Mouse (Mus musculus): Measurements from ENCODE around the gene Vezt. TPM values are rescaled to one million over a fixed set of nuclear protein-coding genes. Genes with fewer than 3 reads are reported as not detected.

Gene Vezt
- polyA plus RNA-seq, 1 experiment: 5.5 TPM

DNA sequence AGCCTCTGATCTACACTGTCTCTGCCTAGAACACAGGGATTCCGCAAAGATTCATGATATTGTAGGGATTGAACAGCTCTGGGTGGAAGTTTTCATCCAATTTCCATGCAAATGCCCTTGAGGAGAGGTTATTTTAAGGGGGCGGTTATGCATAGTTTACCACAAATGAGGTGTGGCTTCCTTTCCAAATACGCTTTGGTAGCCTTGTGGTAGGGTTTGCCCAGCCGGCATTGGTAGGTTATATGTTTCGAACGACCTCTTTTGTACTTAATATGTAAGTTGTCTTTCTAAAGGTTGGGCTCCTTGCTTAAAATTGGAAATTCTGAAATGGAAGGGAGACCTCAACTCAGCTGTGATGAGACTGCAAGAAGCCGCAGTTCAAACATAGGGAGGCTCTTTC is 127.1 kb downstream of the Vezt start:
- no peaks in the 10 kb centered on the region for H3K27me3 ChIP-seq (ENCODE audit: control insufficient read depth, insufficient read depth, low read length)
- WGBS: 92% methylated on average over 7 of the region's 7 CpGs
- no peak overlapping the region for H3K4me3 ChIP-seq (ENCODE audit: low read depth, low read length)
- H3K4me1 ChIP-seq (ENCODE audit: control insufficient read depth, insufficient read depth, insufficient read length, low read length): no peaks in the 10 kb centered on the region
- no peaks in the 10 kb centered on the region for H3K36me3 ChIP-seq (ENCODE audit: control insufficient read depth, insufficient read depth, low read length)
- no peak overlapping the region for H3K27ac ChIP-seq (ENCODE audit: insufficient read depth, low read depth, low read length)
- TF ChIP-seq CTCF (IDR thresholded peaks at IDR 0.05; ENCODE audit: extremely low read depth, insufficient read length, insufficient replicate concordance, low read depth, low read length): no peak
- TF ChIP-seq POLR2A (IDR thresholded peaks at IDR 0.05; ENCODE audit: low read depth, low read length): no peak

- peaks cover 2% of the 10 kb centered on the region for H3K4me1 ChIP-seq (ENCODE audit: control insufficient read depth, insufficient read depth, insufficient read length, low read length)
- WGBS: 73% methylated on average over 10 of the region's 10 CpGs
- TF ChIP-seq CTCF (IDR thresholded peaks at IDR 0.05; ENCODE audit: extremely low read depth, insufficient read length, insufficient replicate concordance, low read depth, low read length): no peak
- no peak for TF ChIP-seq POLR2A (IDR thresholded peaks at IDR 0.05; ENCODE audit: low read depth, low read length)
- H3K27ac ChIP-seq (ENCODE audit: insufficient read depth, low read depth, low read length): no peak overlapping the region
- no peaks in the 10 kb centered on the region for H3K27me3 ChIP-seq (ENCODE audit: control insufficient read depth, insufficient read depth, low read length)
- no peak overlapping the region for H3K4me3 ChIP-seq (ENCODE audit: low read depth, low read length)
- H3K36me3 ChIP-seq (ENCODE audit: control insufficient read depth, insufficient read depth, low read length): no peaks in the 10 kb centered on the region
Measured at GRCm38 (mm10) chr10:93907376-93907775, 128.2 kb downstream of the Vezt start.

DNA sequence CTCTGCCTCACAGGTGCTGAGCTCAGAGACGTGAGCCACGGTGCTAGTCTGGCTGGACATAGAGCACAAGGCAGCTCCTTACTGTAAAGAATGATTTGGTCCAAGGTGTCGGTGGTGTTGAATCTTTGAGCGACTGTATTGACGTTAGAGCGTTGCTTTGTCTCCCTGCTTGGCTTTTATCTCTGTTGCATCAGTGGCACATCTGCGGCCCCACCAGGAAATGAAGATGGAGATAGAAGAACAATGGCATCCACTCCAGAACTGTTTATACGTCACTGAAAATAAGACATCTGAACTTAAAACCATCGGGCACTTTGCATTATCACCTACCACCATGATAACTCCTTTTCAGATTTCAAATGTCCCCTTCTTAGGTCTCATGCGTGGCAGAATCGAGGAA is 135.7 kb downstream of the Vezt start:
- no peak for TF ChIP-seq CTCF (IDR thresholded peaks at IDR 0.05; ENCODE audit: extremely low read depth, insufficient read length, insufficient replicate concordance, low read depth, low read length)
- TF ChIP-seq POLR2A (IDR thresholded peaks at IDR 0.05; ENCODE audit: low read depth, low read length): no peak
- 69% methylated on average over 11 of the region's 11 CpGs for WGBS

DNA sequence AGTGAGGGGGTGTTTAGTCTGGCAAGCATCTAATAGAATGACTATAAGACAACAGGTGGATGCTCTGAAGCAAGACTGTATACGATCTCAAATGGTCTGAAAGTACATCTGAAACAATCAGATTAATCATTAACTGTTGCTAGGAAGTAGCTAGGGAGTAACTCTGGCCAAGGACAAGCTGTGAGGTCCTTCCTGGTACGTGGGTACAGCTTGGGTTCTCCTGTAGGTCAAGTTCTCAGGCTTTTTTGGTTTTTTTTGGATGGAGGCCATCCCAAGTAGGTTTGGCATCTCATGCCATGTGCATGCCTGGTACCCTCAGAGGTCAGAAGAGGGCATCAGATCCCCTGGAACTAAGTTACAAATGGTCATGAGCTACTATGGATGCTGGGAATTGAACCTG is 136.3 kb downstream of the Vezt start:
- Histone ChIP-seq H3K27ac (ENCODE audit: insufficient read depth, low read depth, low read length) (no peak overlapping the region), H3K36me3 (ENCODE audit: control insufficient read depth, insufficient read depth, low read length) (no peaks in the 10 kb centered on the region), H3K4me1 (ENCODE audit: control insufficient read depth, insufficient read depth, insufficient read length, low read length) (peaks cover 6% of the 10 kb centered on the region), H3K27me3 (ENCODE audit: control insufficient read depth, insufficient read depth, low read length) (no peaks in the 10 kb centered on the region), H3K4me3 (ENCODE audit: low read depth, low read length) (no peak overlapping the region)
- 19% methylated on average over 2 of the region's 2 CpGs for WGBS
- TF ChIP-seq CTCF (IDR thresholded peaks at IDR 0.05; ENCODE audit: extremely low read depth, insufficient read length, insufficient replicate concordance, low read depth, low read length): no peak
- no peak for TF ChIP-seq POLR2A (IDR thresholded peaks at IDR 0.05; ENCODE audit: low read depth, low read length)

More for the DNA sequence above, 135.7 kb downstream of the Vezt start:
- no peak overlapping the region for H3K4me3 ChIP-seq (ENCODE audit: low read depth, low read length)
- H3K27me3 ChIP-seq (ENCODE audit: control insufficient read depth, insufficient read depth, low read length): no peaks in the 10 kb centered on the region
- H3K27ac ChIP-seq (ENCODE audit: insufficient read depth, low read depth, low read length): no peak overlapping the region
- H3K4me1 ChIP-seq (ENCODE audit: control insufficient read depth, insufficient read depth, insufficient read length, low read length): peaks cover 6% of the 10 kb centered on the region
- no peaks in the 10 kb centered on the region for H3K36me3 ChIP-seq (ENCODE audit: control insufficient read depth, insufficient read depth, low read length)

DNA sequence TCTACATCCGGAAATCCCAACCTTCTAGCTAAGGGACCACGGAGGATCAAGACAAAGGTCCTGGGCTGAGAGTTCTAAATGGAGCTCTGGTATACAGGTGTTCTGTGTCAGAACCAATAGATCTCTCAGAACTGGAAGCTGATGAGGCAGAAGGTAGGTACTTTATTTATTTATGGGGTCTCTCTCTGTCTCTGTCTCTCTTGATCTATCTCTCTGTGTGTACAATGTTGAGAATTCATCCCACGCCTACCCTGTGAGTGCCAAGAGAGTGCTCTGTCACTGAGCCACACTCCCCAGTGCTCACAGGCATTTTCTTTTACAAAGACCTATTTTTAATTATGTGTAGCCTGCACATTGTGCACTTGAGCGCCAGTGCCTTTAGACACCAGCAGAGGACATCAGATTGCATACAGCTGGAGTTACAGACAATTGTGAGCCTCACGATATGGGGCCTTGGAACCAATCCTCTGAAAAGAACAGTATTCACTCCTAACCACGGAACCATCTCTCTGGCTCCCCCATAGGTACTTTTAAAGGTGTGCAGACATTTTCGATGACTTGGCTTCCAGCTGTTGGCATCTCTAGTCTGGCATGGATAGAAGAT is 138.5 kb downstream of the Vezt start, which contains the start of gene Metap2:
Gene Metap2, minus strand, starts transcription at position 51 of the 604 bp plus-strand sequence.
- H3K4me3 ChIP-seq (ENCODE audit: low read depth, low read length): no peak within 1 kb of the TSS
- TF ChIP-seq POLR2A (IDR thresholded peaks at IDR 0.05; ENCODE audit: low read depth, low read length): no peak
- no peak for TF ChIP-seq CTCF (IDR thresholded peaks at IDR 0.05; ENCODE audit: extremely low read depth, insufficient read length, insufficient replicate concordance, low read depth, low read length)
- peaks cover 3% of the 10 kb centered on the region; the same call in 1 of the 2 replicates for H3K4me1 ChIP-seq (ENCODE audit: control insufficient read depth, insufficient read depth, insufficient read length, low read length)
- H3K27me3 ChIP-seq (ENCODE audit: control insufficient read depth, insufficient read depth, low read length): no peaks in the 10 kb centered on the region
- H3K27ac ChIP-seq (ENCODE audit: insufficient read depth, low read depth, low read length): no peak within 1 kb of the TSS
- H3K36me3 ChIP-seq (ENCODE audit: control insufficient read depth, insufficient read depth, low read length): no peaks in the 10 kb centered on the region
- 79% methylated on average over 7 of the region's 7 CpGs for WGBS

- no peak for TF ChIP-seq CTCF (IDR thresholded peaks at IDR 0.05; ENCODE audit: extremely low read depth, insufficient read length, insufficient replicate concordance, low read depth, low read length)
- TF ChIP-seq POLR2A (IDR thresholded peaks at IDR 0.05; ENCODE audit: low read depth, low read length): no peak
- H3K27me3 ChIP-seq (ENCODE audit: control insufficient read depth, insufficient read depth, low read length): no peaks in the 10 kb centered on the region
- H3K36me3 ChIP-seq (ENCODE audit: control insufficient read depth, insufficient read depth, low read length): no peaks in the 10 kb centered on the region
- no peaks in the 10 kb centered on the region for H3K4me1 ChIP-seq (ENCODE audit: control insufficient read depth, insufficient read depth, insufficient read length, low read length)
- no peak overlapping the region for H3K4me3 ChIP-seq (ENCODE audit: low read depth, low read length)
- H3K27ac ChIP-seq (ENCODE audit: insufficient read depth, low read depth, low read length): no peak overlapping the region
- WGBS: 84% methylated on average over 4 of the region's 4 CpGs
Measured at GRCm38 (mm10) chr10:93892551-93892950, 143.1 kb downstream of the Vezt start.

GRCm38 (mm10) chr10:93891031-93891430 is 144.6 kb downstream of the Vezt start:
- H3K4me1 ChIP-seq (ENCODE audit: control insufficient read depth, insufficient read depth, insufficient read length, low read length): no peaks in the 10 kb centered on the region
- no peak for TF ChIP-seq POLR2A (IDR thresholded peaks at IDR 0.05; ENCODE audit: low read depth, low read length)
- TF ChIP-seq CTCF (IDR thresholded peaks at IDR 0.05; ENCODE audit: extremely low read depth, insufficient read length, insufficient replicate concordance, low read depth, low read length): no peak
- H3K4me3 ChIP-seq (ENCODE audit: low read depth, low read length): no peak overlapping the region
- no peak overlapping the region for H3K27ac ChIP-seq (ENCODE audit: insufficient read depth, low read depth, low read length)
- peaks cover 6% of the 10 kb centered on the region for H3K36me3 ChIP-seq (ENCODE audit: control insufficient read depth, insufficient read depth, low read length)
- 91% methylated on average over 1 of the region's 1 CpGs for WGBS
- no peaks in the 10 kb centered on the region for H3K27me3 ChIP-seq (ENCODE audit: control insufficient read depth, insufficient read depth, low read length)
